Mouse (Mus musculus): ENCODE measurements around the gene Yy2. TPM values are rescaled to one million over a fixed set of nuclear protein-coding genes. Genes with fewer than 3 reads are reported as not detected.

Gene Yy2
- polyA plus RNA-seq, 2 experiments, result 2.9 to 3.4 TPM

DNA sequence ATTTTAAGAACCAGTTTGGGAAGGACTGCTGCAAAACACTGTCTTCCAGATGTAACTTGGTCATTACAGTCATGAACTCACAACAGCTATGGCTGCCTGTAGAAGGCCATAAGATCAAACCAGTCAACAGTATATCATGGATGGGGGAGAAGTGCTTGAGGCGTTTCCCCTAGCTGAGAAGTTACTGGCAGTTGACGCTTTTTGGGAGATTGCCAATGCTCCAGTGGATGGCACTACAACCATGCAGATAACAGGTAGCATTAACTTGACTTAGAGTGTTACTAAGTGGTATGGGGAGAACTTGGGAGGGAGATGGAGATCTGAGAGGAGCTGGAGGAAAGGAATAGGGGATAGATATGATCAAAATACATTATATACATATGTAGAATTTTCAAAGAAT is 5.9 kb upstream of the Yy2 start:
- H3K4me3 ChIP-seq (replicated peaks; ENCODE audit: low read length), result no peak overlapping the region
- TF ChIP-seq POLR2A (IDR thresholded peaks at IDR 0.05; ENCODE audit: borderline replicate concordance, extremely low read depth, insufficient read depth, insufficient read length), result no peak
- no peaks in the 10 kb centered on the region for H3K9me3 ChIP-seq (ENCODE audit: control insufficient read depth, low read length)
- ATAC-seq (ENCODE audit: low FRiP score, low read depth) (no peak), DNase-seq (ENCODE audit: low spot score) (no peak)
- no peak overlapping the region for H3K27ac ChIP-seq (replicated peaks; ENCODE audit: low read depth, low read length)
- no peaks in the 10 kb centered on the region for H3K27me3 ChIP-seq (ENCODE audit: control insufficient read depth, insufficient read depth, low read length)
- no peaks in the 10 kb centered on the region for H3K4me1 ChIP-seq (ENCODE audit: control insufficient read depth, insufficient read depth, low read length)
- no peak overlapping the region for H3K9ac ChIP-seq (ENCODE audit: low read depth, low read length, severe bottlenecking)
- 89% methylated on average over 2 of the region's 2 CpGs for WGBS
- H3K36me3 ChIP-seq (ENCODE audit: control insufficient read depth, insufficient read depth, low read length), result no peaks in the 10 kb centered on the region
- no peak overlapping the region for H3K4me2 ChIP-seq (replicated peaks; ENCODE audit: low read depth, low read length, severe bottlenecking)

DNA sequence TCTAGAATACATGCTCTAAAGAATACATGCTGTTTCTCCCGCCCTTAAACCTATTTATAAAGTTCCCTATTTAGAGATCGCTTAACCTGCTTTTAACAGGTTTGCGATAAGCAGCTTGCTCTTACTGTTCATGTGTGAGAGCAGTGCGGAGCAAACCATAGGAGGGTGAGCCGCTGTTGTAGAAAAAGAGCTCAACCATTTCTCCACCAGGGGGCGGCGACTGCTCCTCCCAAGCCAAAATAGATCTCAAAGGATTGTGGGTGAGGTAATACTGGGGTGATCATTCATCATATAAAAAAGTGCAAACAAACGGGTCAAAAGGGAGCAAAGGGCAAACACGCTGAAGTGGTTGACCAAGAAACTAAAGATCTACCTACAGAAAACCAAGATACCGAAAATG is 5.0 kb downstream of the Yy2 start:
- 81% methylated on average over 10 of the region's 10 CpGs for WGBS
- Histone ChIP-seq H3K27me3 (ENCODE audit: control insufficient read depth, insufficient read depth, low read length) (no peaks in the 10 kb centered on the region), H3K27ac (replicated peaks; ENCODE audit: low read depth, low read length) (no peak overlapping the region), H3K36me3 (ENCODE audit: control insufficient read depth, insufficient read depth, low read length) (no peaks in the 10 kb centered on the region), H3K4me2 (replicated peaks; ENCODE audit: low read depth, low read length, severe bottlenecking) (no peak overlapping the region), H3K4me3 (replicated peaks; ENCODE audit: low read length) (no peak overlapping the region), H3K4me1 (ENCODE audit: control insufficient read depth, insufficient read depth, low read length) (no peaks in the 10 kb centered on the region), H3K9me3 (ENCODE audit: control insufficient read depth, low read length) (no peaks in the 10 kb centered on the region), H3K9ac (ENCODE audit: low read depth, low read length, severe bottlenecking) (no peak overlapping the region)
- TF ChIP-seq POLR2A (IDR thresholded peaks at IDR 0.05; ENCODE audit: borderline replicate concordance, extremely low read depth, insufficient read depth, insufficient read length), result no peak
- DNase-seq (ENCODE audit: low spot score), result no peak
- ATAC-seq (ENCODE audit: low FRiP score, low read depth), result no peak

DNA sequence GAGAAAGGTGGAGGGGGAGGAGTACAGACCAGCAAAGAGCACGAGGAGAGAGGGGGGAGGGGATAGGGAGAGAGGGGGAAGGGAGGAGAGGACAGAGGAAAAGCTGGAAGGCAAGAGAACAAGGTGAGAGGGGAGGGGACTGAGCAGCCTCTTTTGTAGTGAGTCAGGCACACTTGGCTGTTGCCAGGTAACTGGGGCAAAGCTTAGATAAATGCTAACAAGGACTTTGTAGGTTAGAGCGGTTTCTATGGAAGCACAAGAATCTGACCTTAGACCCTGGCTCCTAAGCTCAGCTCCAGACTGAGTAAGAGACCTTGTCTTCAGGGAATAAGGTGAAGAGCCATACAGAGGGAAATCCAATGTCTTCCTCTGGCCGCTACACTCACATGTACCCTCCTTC is 21.7 kb downstream of the Yy2 start:
- no peak overlapping the region for H3K9ac ChIP-seq (ENCODE audit: low read depth, low read length, severe bottlenecking)
- DNase-seq (ENCODE audit: low spot score) (no peak), ATAC-seq (ENCODE audit: low FRiP score, low read depth) (no peak)
- H3K27ac ChIP-seq (replicated peaks; ENCODE audit: low read depth, low read length), result no peak overlapping the region
- no peak overlapping the region for H3K4me3 ChIP-seq (replicated peaks; ENCODE audit: low read length)
- no peaks in the 10 kb centered on the region for H3K27me3 ChIP-seq (ENCODE audit: control insufficient read depth, insufficient read depth, low read length)
- H3K9me3 ChIP-seq (ENCODE audit: control insufficient read depth, low read length), result no peaks in the 10 kb centered on the region
- no peak overlapping the region for H3K4me2 ChIP-seq (replicated peaks; ENCODE audit: low read depth, low read length, severe bottlenecking)
- WGBS, result 43% methylated on average over 3 of the region's 3 CpGs
- no peak for TF ChIP-seq POLR2A (IDR thresholded peaks at IDR 0.05; ENCODE audit: borderline replicate concordance, extremely low read depth, insufficient read depth, insufficient read length)
- H3K36me3 ChIP-seq (ENCODE audit: control insufficient read depth, insufficient read depth, low read length), result no peaks in the 10 kb centered on the region
- H3K4me1 ChIP-seq (ENCODE audit: control insufficient read depth, insufficient read depth, low read length), result no peaks in the 10 kb centered on the region

Other genes with a start within 250 kb of the Yy2 start
- 7.0 TPM in 2 replicates for gene Phex, start 153.7 kb downstream of the Yy2 start, polyA plus RNA-seq (2012; rRNA removed)
- gene Phex, start 153.7 kb downstream of the Yy2 start, polyA plus RNA-seq (2014; fragmentation: Nextera tagmentation; extraction: Ambion mirVana), result 7.8 and 7.9 TPM in 2 replicates
- gene Sms, start 76.7 kb downstream of the Yy2 start, polyA plus RNA-seq (2012; rRNA removed), result 61.0 and 64.6 TPM in 2 replicates
- 54.8 and 57.0 TPM in 2 replicates for gene Sms, start 76.7 kb downstream of the Yy2 start, polyA plus RNA-seq (2014; fragmentation: Nextera tagmentation; extraction: Ambion mirVana)
- gene Mbtps2, start 29.7 kb upstream of the Yy2 start, polyA plus RNA-seq (2012; rRNA removed), result 28.5 and 40.2 TPM in 2 replicates
- 18.7 and 22.1 TPM in 2 replicates for gene Mbtps2, start 29.7 kb upstream of the Yy2 start, polyA plus RNA-seq (2014; fragmentation: Nextera tagmentation; extraction: Ambion mirVana)
- gene Smpx, start 129.9 kb upstream of the Yy2 start, polyA plus RNA-seq (2012; rRNA removed), result 19.7 and 29.7 TPM in 2 replicates
- gene Smpx, start 129.9 kb upstream of the Yy2 start, polyA plus RNA-seq (2014; fragmentation: Nextera tagmentation; extraction: Ambion mirVana), result 32.4 and 44.8 TPM in 2 replicates
- gene Klhl34, start 249.4 kb upstream of the Yy2 start, polyA plus RNA-seq (2012; rRNA removed), result 0.06 and 0.08 TPM in 2 replicates
- 0.70 and 1.2 TPM in 2 replicates for gene Klhl34, start 249.4 kb upstream of the Yy2 start, polyA plus RNA-seq (2014; fragmentation: Nextera tagmentation; extraction: Ambion mirVana)

All from limb, embryonic 14.5 days (tissue).